Mouse (Mus musculus): ENCODE measurements at regions not wholly inside any gene's neighbourhood (a gene's known extent, or its start where the extent isn't known, plus 50 kb on each side); places are given as distances from the start of the nearest gene placed in this dataset.

DNA sequence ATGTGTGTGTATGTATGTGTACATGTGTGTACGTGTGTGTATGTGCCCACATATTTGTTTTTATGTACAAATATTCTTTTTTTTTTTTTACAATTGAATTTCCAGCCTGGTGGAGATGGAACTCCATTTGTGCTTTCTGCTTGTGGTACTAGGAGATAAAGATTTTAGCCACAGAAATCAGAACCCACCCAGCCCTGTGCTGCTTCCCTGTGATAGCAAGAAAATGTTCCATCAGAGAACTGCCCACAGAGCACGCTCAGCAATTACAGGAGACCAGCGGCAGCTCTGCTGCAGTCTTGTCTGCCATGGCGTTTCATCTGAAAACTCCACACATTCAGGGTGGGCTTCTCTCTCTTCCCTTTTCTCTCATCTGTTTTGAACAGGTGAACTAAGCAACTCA lies 118.7 kb upstream of the L3mbtl4 start:
- Histone ChIP-seq H3K9me3 (ENCODE audit: control insufficient read depth, low read length) (no peaks in the 10 kb centered on the region), H3K27me3 (ENCODE audit: control insufficient read depth, insufficient read depth, low read length) (no peaks in the 10 kb centered on the region), H3K36me3 (replicated peaks; ENCODE audit: control insufficient read depth, insufficient read depth, low read depth) (no peaks in the 10 kb centered on the region), H3K9ac (replicated peaks) (no peak overlapping the region), H3K4me3 (ENCODE audit: insufficient read depth in 1 of 2, low read depth in 2 of 2, low read length in 2 of 2) (no peak overlapping the region), H3K4me2 (ENCODE audit: low read depth) (no peak overlapping the region), H3K4me1 (replicated peaks; ENCODE audit: control insufficient read depth in 2 of 2, insufficient read depth in 2 of 2, low read length in 1 of 2) (no peaks in the 10 kb centered on the region), H3K27ac (no peak overlapping the region)
- no peak for DNase-seq (ENCODE audit: low read depth in 3 of 3, low spot score in 3 of 3)
- ATAC-seq (ENCODE audit: insufficient read depth), result no peak
- 30% methylated on average over 4 of the region's 4 CpGs for WGBS (ENCODE audit: insufficient replicate concordance)
- TF ChIP-seq EP300 (IDR thresholded peaks at IDR 0.05; ENCODE audit: low read depth) (no peak), CTCF (IDR thresholded peaks at IDR 0.05; ENCODE audit: low read depth) (no peak)

DNA sequence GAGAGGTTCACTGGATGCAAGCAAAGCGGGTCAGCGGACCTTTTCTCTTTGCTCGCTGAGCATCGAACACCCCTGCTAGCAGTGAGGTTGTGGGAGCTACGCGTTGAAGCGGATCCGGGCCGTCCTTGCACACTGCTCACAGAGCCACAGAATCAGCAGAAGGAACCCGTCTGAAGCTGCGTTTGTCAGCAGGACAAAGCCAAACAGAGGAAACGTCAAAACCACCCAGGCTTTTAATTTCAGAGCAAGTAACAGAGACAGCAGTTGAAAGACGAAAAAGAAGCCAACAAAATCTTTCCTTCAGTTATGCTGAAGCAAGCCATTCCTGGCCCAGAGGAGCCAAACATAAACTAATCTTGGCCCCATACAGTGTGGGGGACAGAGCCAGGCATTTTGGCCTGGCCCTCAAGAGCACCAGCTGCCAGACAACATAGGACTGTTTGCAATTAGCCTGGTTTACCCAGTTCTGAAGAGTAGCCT lies 115.4 kb upstream of the L3mbtl4 start:
- no peak for TF ChIP-seq CTCF (IDR thresholded peaks at IDR 0.05; ENCODE audit: low read depth)
- TF ChIP-seq EP300 (IDR thresholded peaks at IDR 0.05; ENCODE audit: low read depth), result no peak
- H3K9me3 ChIP-seq (ENCODE audit: control insufficient read depth, low read length), result no peaks in the 10 kb centered on the region
- DNase-seq (ENCODE audit: low read depth in 3 of 3, low spot score in 3 of 3) (no peak), ATAC-seq (ENCODE audit: insufficient read depth) (no peak)
- H3K27ac ChIP-seq, result no peak overlapping the region
- no peak overlapping the region for H3K4me3 ChIP-seq (ENCODE audit: insufficient read depth in 1 of 2, low read depth in 2 of 2, low read length in 2 of 2)
- H3K4me1 ChIP-seq (replicated peaks; ENCODE audit: control insufficient read depth in 2 of 2, insufficient read depth in 2 of 2, low read length in 1 of 2), result no peaks in the 10 kb centered on the region
- H3K36me3 ChIP-seq (replicated peaks; ENCODE audit: control insufficient read depth, insufficient read depth, low read depth), result no peaks in the 10 kb centered on the region
- no peaks in the 10 kb centered on the region for H3K27me3 ChIP-seq (ENCODE audit: control insufficient read depth, insufficient read depth, low read length)
- no peak overlapping the region for H3K4me2 ChIP-seq (ENCODE audit: low read depth)
- WGBS (ENCODE audit: insufficient replicate concordance), result 63% methylated on average over 13 of the region's 13 CpGs
- H3K9ac ChIP-seq (replicated peaks), result no peak overlapping the region

DNA sequence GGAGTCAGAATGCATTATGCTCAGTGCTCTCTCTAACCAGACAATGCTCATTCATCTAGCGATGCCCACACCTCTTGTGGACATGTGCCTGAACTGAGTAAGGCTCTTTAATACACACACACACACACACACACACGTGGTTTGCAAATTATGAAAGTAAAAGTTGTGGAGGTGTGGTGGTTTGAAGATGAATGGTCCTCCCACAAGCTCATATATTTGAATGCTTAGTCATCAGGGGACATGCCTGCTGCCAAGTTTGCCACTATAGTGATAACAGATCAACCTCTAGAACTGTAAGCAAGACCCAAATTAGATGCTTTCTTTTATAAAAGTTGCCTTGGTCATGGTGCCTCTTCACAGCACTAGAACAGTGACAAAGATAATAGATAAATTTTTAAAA lies 112.5 kb upstream of the L3mbtl4 start:
- ATAC-seq (ENCODE audit: insufficient read depth), result no peak
- WGBS (ENCODE audit: insufficient replicate concordance), result 40% methylated on average over 2 of the region's 2 CpGs
- no peak overlapping the region for H3K27ac ChIP-seq

DNA sequence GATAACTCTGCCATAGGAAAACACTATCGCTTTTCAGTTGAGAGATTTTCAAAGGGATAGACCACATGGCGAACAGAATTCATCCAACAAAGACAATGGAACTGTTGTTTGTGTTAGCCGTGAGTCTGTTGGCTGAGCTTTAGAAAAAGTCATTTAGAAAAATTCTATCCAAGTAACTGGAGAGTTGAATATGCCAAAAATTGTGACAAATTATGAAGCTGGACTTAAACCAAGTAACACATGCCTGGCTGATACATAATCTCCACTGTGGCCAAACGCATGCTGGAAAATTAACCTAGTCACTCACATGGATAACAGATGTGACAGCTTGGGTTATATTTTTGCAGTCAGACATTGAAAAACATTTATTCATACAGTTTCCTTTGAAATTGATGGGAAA lies 110.1 kb upstream of the L3mbtl4 start:
- no peak for ATAC-seq (ENCODE audit: insufficient read depth)
- H3K4me3 ChIP-seq (ENCODE audit: insufficient read depth in 1 of 2, low read depth in 2 of 2, low read length in 2 of 2), result no peak overlapping the region
- TF ChIP-seq EP300 (IDR thresholded peaks at IDR 0.05; ENCODE audit: low read depth), result no peak
- no peaks in the 10 kb centered on the region for H3K36me3 ChIP-seq (replicated peaks; ENCODE audit: control insufficient read depth, insufficient read depth, low read depth)
- no peak overlapping the region for H3K9ac ChIP-seq (replicated peaks)
- no peaks in the 10 kb centered on the region for H3K9me3 ChIP-seq (ENCODE audit: control insufficient read depth, low read length)
- no peak overlapping the region for H3K4me2 ChIP-seq (ENCODE audit: low read depth)
- 0 out of 4 replicates have a peak, but pooled peaks cover 0 to 2% of the 10 kb centered on the region in 2 experiments for H3K4me1 ChIP-seq (replicated peaks; ENCODE audit: control insufficient read depth in 2 of 2, insufficient read depth in 2 of 2, low read length in 1 of 2)
- no peaks in the 10 kb centered on the region for H3K27me3 ChIP-seq (ENCODE audit: control insufficient read depth, insufficient read depth, low read length)
- WGBS (ENCODE audit: insufficient replicate concordance), result 59% methylated on average over 4 of the region's 4 CpGs
- no peak overlapping the region for H3K27ac ChIP-seq
- DNase-seq (ENCODE audit: low read depth in 3 of 3, low spot score in 3 of 3), result no peak

More for the DNA sequence above, 112.5 kb upstream of the L3mbtl4 start:
- Histone ChIP-seq H3K36me3 (replicated peaks; ENCODE audit: control insufficient read depth, insufficient read depth, low read depth) (no peaks in the 10 kb centered on the region), H3K4me3 (ENCODE audit: insufficient read depth in 1 of 2, low read depth in 2 of 2, low read length in 2 of 2) (no peak overlapping the region), H3K9me3 (ENCODE audit: control insufficient read depth, low read length) (no peaks in the 10 kb centered on the region), H3K9ac (replicated peaks) (no peak overlapping the region), H3K4me2 (ENCODE audit: low read depth) (no peak overlapping the region), H3K27me3 (ENCODE audit: control insufficient read depth, insufficient read depth, low read length) (no peaks in the 10 kb centered on the region), H3K4me1 (replicated peaks; ENCODE audit: control insufficient read depth in 2 of 2, insufficient read depth in 2 of 2, low read length in 1 of 2) (0 out of 4 replicates have a peak, but pooled peaks cover 0 to 2% of the 10 kb centered on the region in 2 experiments)
- DNase-seq (ENCODE audit: low read depth in 3 of 3, low spot score in 3 of 3), result no peak
- TF ChIP-seq EP300 (IDR thresholded peaks at IDR 0.05; ENCODE audit: low read depth) (no peak), CTCF (IDR thresholded peaks at IDR 0.05; ENCODE audit: low read depth) (no peak)

DNA sequence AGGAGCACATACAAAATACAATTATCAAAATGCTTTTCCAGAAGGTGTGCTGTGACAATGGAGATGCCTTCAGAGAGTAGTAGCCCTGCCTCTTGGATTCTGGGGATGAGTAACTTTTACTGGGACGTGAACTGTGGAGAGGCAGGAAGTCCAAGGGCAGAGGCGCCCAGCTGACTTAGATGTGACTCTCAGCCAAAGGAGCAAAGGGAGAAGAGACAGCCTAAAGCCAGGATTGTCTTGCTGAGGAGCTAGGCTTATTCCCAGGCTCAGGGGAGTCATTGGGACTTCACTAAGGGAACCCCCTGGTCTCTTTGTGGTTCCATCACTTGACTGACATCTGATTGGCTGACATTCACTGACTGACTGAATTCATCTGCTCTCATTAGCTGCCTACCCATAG lies 108.9 kb upstream of the L3mbtl4 start:
- no peak for DNase-seq (ENCODE audit: low read depth in 3 of 3, low spot score in 3 of 3)
- WGBS (ENCODE audit: insufficient replicate concordance), result 50% methylated on average over 2 of the region's 2 CpGs

More for the DNA sequence above, 108.9 kb upstream of the L3mbtl4 start:
- TF ChIP-seq CTCF (IDR thresholded peaks at IDR 0.05; ENCODE audit: low read depth) (no peak), EP300 (IDR thresholded peaks at IDR 0.05; ENCODE audit: low read depth) (no peak)
- H3K27ac ChIP-seq, result no peak overlapping the region
- H3K36me3 ChIP-seq (replicated peaks; ENCODE audit: control insufficient read depth, insufficient read depth, low read depth), result no peaks in the 10 kb centered on the region
- H3K4me2 ChIP-seq (ENCODE audit: low read depth), result no peak overlapping the region
- H3K9me3 ChIP-seq (ENCODE audit: control insufficient read depth, low read length), result no peaks in the 10 kb centered on the region
- ATAC-seq (ENCODE audit: insufficient read depth), result no peak
- H3K4me1 ChIP-seq (replicated peaks; ENCODE audit: control insufficient read depth in 2 of 2, insufficient read depth in 2 of 2, low read length in 1 of 2), result 0 out of 4 replicates have a peak, but pooled peaks cover 0 to 2% of the 10 kb centered on the region in 2 experiments
- H3K4me3 ChIP-seq (ENCODE audit: insufficient read depth in 1 of 2, low read depth in 2 of 2, low read length in 2 of 2), result no peak overlapping the region
- no peaks in the 10 kb centered on the region for H3K27me3 ChIP-seq (ENCODE audit: control insufficient read depth, insufficient read depth, low read length)
- H3K9ac ChIP-seq (replicated peaks), result no peak overlapping the region
